Mouse (Mus musculus): Measurements from ENCODE around the gene Mrps23. TPM values are rescaled to one million over a fixed set of nuclear protein-coding genes. Genes with fewer than 3 reads are reported as not detected.

Gene Mrps23
- 10 to 100 TPM in 6 of 26 experiments, 1 to 10 TPM in 19, under 1 TPM in 1; 0.94 to 26.1 (median 6.9) TPM for total RNA-seq (2018; cell fraction: chromatin; rRNA removed)
- 10 to 100 TPM; 27.0 to 57.5 (median 42.0) TPM for total RNA-seq (2018; cell fraction: cytosol; rRNA removed)
- total RNA-seq (2018; cell fraction: nucleus; rRNA removed): 10 to 100 TPM in 16 of 26 experiments, 1 to 10 TPM in 10; 5.0 to 27.1 (median 11.5) TPM
- 52.7 to 85.2 TPM (median 53.4 TPM) in 3 replicates for polyA plus RNA-seq (2018)

GRCm38 (mm10) chr11:88203712-88204532 lies at the start of gene Mrps23:
Gene Mrps23, plus strand, starts transcription at chr11:88204388.
- Histone ChIP-seq H3K36me3 (ENCODE audit: inconsistent target) (no peaks in the 10 kb centered on the region), H3K4me3 (ENCODE audit: inconsistent target) (peak within 1 kb of the TSS; percentile 92), H3K27ac (peak within 1 kb of the TSS; percentile 82), H3K79me2 (ENCODE audit: inconsistent target) (peaks cover 40% of the 10 kb centered on the region)
- WGBS (ENCODE audit: missing documents): under 1% methylated on average over 51 of the region's 51 CpGs

DNA sequence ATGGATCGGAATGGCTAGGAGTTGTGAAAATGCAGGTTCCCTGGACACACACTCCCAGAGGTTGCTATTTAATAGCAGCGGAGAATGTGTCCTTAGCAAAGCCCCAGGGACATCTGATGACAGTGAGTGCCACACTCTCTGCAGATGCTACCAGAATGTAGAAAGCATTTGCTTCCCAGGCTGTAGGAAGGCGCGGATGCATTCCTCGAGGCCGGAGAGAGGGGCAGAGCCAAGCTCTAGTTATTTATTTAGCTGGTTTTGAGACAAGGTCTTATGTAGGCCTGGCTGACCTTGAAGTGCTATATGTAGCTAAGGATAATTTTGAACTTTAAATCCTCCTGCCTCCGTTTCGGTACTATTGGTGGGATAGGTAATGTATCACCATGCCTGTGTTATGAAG lies 49.7 kb upstream of the Mrps23 start:
- H3K4me3 ChIP-seq (ENCODE audit: inconsistent target): no peak overlapping the region
- H3K36me3 ChIP-seq (ENCODE audit: inconsistent target): no peaks in the 10 kb centered on the region
- no peak overlapping the region for H3K27ac ChIP-seq
- no peaks in the 10 kb centered on the region for H3K79me2 ChIP-seq (ENCODE audit: inconsistent target)
- WGBS (ENCODE audit: missing documents): 92% methylated on average over 8 of the region's 8 CpGs

DNA sequence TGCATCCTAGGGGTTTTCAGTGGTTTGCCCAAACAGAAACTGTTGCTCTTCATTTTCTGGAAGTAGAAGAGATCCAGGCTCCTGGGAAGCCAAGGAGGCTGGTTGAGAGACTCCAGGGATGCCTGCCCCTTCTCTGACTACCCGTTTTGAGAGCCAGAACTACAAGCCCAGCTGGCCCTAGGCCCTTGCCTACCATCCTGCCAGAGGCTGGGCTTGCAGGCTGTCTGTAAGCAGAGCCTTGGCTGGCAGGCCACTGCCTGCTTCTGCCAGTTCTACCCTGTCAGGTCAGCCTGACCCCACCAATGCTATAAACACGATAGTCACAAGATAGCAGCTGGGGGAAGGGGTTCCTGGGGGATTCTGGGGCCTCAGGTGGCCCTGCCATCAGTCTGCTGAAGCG lies 48.7 kb upstream of the Mrps23 start:
- Histone ChIP-seq H3K4me3 (ENCODE audit: inconsistent target) (no peak overlapping the region), H3K79me2 (ENCODE audit: inconsistent target) (no peaks in the 10 kb centered on the region), H3K36me3 (ENCODE audit: inconsistent target) (no peaks in the 10 kb centered on the region), H3K27ac (no peak overlapping the region)
- WGBS (ENCODE audit: missing documents): 68% methylated on average over 3 of the region's 3 CpGs

GRCm38 (mm10) chr11:88155998-88156397 lies 48.2 kb upstream of the Mrps23 start:
- no peaks in the 10 kb centered on the region for H3K36me3 ChIP-seq (ENCODE audit: inconsistent target)
- no peak overlapping the region for H3K4me3 ChIP-seq (ENCODE audit: inconsistent target)
- H3K27ac ChIP-seq: no peak overlapping the region
- no peaks in the 10 kb centered on the region for H3K79me2 ChIP-seq (ENCODE audit: inconsistent target)
- 90% methylated on average over 8 of the region's 8 CpGs for WGBS (ENCODE audit: missing documents)

DNA sequence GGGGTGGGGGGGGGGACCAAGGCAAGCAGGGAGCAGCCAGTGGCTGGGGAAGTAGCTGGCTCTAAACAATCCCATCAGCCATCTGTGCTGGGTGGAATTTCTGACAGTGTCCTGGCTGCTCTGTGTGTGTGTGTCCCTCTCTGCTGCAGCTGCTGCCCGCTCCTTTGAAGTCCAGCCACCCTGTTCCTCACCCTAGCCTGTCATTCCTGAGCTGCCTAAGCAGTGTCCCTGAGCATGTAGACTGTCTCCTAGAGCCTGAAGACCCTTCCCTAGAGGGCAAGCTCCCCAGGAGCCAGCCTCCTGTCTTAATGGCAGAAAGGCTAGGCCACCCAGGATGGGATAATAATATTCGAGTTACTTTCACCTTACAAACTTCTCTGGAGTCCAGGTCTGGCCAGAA lies 47.8 kb upstream of the Mrps23 start:
- Histone ChIP-seq H3K4me3 (ENCODE audit: inconsistent target) (no peak overlapping the region), H3K36me3 (ENCODE audit: inconsistent target) (no peaks in the 10 kb centered on the region), H3K27ac (no peak overlapping the region), H3K79me2 (ENCODE audit: inconsistent target) (no peaks in the 10 kb centered on the region)
- WGBS (ENCODE audit: missing documents): 95% methylated on average over 2 of the region's 2 CpGs

GRCm38 (mm10) chr11:88158842-88159246 lies 45.3 kb upstream of the Mrps23 start:
- Histone ChIP-seq H3K79me2 (ENCODE audit: inconsistent target) (no peaks in the 10 kb centered on the region), H3K36me3 (ENCODE audit: inconsistent target) (no peaks in the 10 kb centered on the region), H3K27ac (no peak overlapping the region), H3K4me3 (ENCODE audit: inconsistent target) (no peak overlapping the region)
- WGBS (ENCODE audit: missing documents): 100% methylated on average over 3 of the region's 5 CpGs

- Histone ChIP-seq H3K36me3 (ENCODE audit: inconsistent target) (no peaks in the 10 kb centered on the region), H3K27ac (no peak overlapping the region), H3K4me3 (ENCODE audit: inconsistent target) (no peak overlapping the region), H3K79me2 (ENCODE audit: inconsistent target) (no peaks in the 10 kb centered on the region)
- WGBS (ENCODE audit: missing documents): 90% methylated on average over 11 of the region's 11 CpGs
Measured at GRCm38 (mm10) chr11:88159389-88159788, 44.8 kb upstream of the Mrps23 start.

GRCm38 (mm10) chr11:88160316-88160715 lies 43.9 kb upstream of the Mrps23 start:
- Histone ChIP-seq H3K27ac (no peak overlapping the region), H3K36me3 (ENCODE audit: inconsistent target) (no peaks in the 10 kb centered on the region), H3K79me2 (ENCODE audit: inconsistent target) (no peaks in the 10 kb centered on the region), H3K4me3 (ENCODE audit: inconsistent target) (no peak overlapping the region)
- 75% methylated on average over 5 of the region's 5 CpGs for WGBS (ENCODE audit: missing documents)

- H3K4me3 ChIP-seq (ENCODE audit: inconsistent target): no peak overlapping the region; the same call in 1 of the 2 replicates
- no peaks in the 10 kb centered on the region for H3K79me2 ChIP-seq (ENCODE audit: inconsistent target)
- no peak overlapping the region for H3K27ac ChIP-seq
- WGBS (ENCODE audit: missing documents): 9% methylated on average over 16 of the region's 33 CpGs
- no peaks in the 10 kb centered on the region for H3K36me3 ChIP-seq (ENCODE audit: inconsistent target)
Measured at GRCm38 (mm10) chr11:88161051-88161581, 43.1 kb upstream of the Mrps23 start.

DNA sequence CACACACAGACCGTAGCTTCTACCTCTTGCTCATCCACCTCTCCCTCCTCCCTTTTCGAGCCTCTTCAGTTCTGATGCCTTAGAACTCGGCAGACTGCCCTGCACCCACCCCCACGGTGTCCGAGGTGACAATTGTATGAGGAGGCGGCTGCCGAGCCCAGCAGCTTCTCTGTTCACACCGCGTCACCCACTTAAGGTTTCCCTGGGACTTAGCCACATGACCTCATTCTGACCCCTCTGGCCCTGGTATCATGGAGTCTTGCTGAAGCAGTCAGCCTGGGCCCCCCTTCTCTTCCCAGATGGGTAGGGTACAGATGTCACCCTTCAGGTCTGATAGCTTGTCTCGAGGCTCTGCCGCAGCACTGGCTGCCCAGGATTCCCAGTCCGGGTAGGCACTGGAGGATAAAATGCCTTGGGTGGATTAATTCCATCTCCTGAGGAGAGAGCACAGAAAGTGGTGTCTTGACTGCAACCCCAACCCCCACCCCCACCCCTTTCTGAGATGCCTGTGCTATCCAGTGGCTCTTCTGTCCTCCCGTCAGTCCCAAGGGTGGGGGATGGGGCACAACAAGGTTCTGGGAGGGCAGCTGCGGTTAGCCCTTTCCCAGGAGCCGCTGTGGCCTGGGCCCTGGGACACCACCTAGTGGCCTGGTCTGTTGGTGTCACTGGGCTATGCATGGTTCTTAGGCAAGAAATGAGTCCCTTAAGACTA lies 42.4 kb upstream of the Mrps23 start:
- WGBS (ENCODE audit: missing documents): 6% methylated on average over 14 of the region's 15 CpGs
- H3K79me2 ChIP-seq (ENCODE audit: inconsistent target): no peaks in the 10 kb centered on the region
- H3K36me3 ChIP-seq (ENCODE audit: inconsistent target): no peaks in the 10 kb centered on the region
- H3K4me3 ChIP-seq (ENCODE audit: inconsistent target): peak overlapping the region; percentile 11; the same call in 1 of the 2 replicates
- H3K27ac ChIP-seq: no peak overlapping the region

DNA sequence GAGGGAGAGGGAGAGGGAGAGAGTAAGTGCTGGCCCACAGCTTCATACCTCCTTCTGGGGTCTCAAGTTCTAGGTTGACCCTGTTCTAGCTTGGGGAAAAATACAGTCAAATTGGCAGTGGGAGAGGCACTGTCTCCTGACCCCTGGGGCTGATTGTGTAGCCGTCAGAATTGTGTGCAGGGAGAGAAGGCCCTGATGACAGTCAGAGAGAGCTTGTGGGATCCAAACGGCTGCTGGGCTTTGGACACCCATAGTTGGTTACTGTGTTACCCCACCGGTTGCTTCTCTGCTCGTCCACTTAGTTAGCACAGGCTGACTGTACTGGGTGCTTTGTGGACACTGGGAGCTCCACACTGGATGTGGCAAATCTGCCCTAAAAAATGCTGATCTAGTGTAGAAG lies 41.4 kb upstream of the Mrps23 start:
- H3K4me3 ChIP-seq (ENCODE audit: inconsistent target): no peak overlapping the region
- H3K79me2 ChIP-seq (ENCODE audit: inconsistent target): no peaks in the 10 kb centered on the region
- no peaks in the 10 kb centered on the region for H3K36me3 ChIP-seq (ENCODE audit: inconsistent target)
- no peak overlapping the region for H3K27ac ChIP-seq
- 65% methylated on average over 4 of the region's 4 CpGs for WGBS (ENCODE audit: missing documents)

DNA sequence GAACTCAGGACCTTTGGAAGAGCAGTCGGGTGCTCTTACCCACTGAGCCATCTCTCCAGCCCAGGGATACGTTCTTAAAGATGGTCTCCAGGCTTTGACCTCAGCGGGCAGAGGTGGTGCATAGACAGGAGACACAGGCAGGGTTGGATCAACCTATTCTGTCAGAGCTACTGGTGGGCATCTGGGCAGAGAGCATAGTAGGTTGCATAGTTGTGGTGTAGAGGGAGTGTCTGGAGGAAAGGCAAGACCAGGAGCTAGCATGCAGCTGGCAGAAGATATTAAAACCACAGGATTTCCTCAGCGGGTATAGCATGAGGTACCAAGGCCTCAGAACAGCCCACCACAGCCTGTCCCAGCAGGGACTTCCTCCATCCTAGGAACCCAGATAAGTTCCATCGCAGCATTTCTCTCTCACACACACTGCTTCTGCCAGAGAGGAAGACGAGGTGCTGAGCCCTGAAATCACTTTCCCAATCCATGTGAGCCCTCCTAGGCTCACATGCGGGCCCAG lies 39.9 kb upstream of the Mrps23 start:
- Histone ChIP-seq H3K4me3 (ENCODE audit: inconsistent target) (no peak overlapping the region), H3K27ac (no peak overlapping the region)

GRCm38 (mm10) chr11:88164801-88165377 lies 39.3 kb upstream of the Mrps23 start:
- Histone ChIP-seq H3K79me2 (ENCODE audit: inconsistent target) (no peaks in the 10 kb centered on the region), H3K36me3 (ENCODE audit: inconsistent target) (no peaks in the 10 kb centered on the region), H3K4me3 (ENCODE audit: inconsistent target) (no peak overlapping the region), H3K27ac (no peak overlapping the region)
- WGBS (ENCODE audit: missing documents): 22% methylated on average over 14 of the region's 15 CpGs

More for the DNA sequence above, 39.9 kb upstream of the Mrps23 start:
- 39% methylated on average over 7 of the region's 7 CpGs for WGBS (ENCODE audit: missing documents)
- no peaks in the 10 kb centered on the region for H3K79me2 ChIP-seq (ENCODE audit: inconsistent target)
- no peaks in the 10 kb centered on the region for H3K36me3 ChIP-seq (ENCODE audit: inconsistent target)

GRCm38 (mm10) chr11:88165683-88166364 lies 38.4 kb upstream of the Mrps23 start:
- H3K36me3 ChIP-seq (ENCODE audit: inconsistent target): no peaks in the 10 kb centered on the region
- 61% methylated on average over 10 of the region's 10 CpGs for WGBS (ENCODE audit: missing documents)
- H3K27ac ChIP-seq: no peak overlapping the region
- no peak overlapping the region for H3K4me3 ChIP-seq (ENCODE audit: inconsistent target)
- no peaks in the 10 kb centered on the region for H3K79me2 ChIP-seq (ENCODE audit: inconsistent target)
